Mouse (Mus musculus): ENCODE measurements around the gene Lhfpl2.

The Lhfpl2 gene

GRCm38 (mm10) chr13:94057563-94058560 lies at the start of gene Lhfpl2:
Lhfpl2 (plus strand) TSS chr13:94057796.
- no peak for DNase-seq

DNA sequence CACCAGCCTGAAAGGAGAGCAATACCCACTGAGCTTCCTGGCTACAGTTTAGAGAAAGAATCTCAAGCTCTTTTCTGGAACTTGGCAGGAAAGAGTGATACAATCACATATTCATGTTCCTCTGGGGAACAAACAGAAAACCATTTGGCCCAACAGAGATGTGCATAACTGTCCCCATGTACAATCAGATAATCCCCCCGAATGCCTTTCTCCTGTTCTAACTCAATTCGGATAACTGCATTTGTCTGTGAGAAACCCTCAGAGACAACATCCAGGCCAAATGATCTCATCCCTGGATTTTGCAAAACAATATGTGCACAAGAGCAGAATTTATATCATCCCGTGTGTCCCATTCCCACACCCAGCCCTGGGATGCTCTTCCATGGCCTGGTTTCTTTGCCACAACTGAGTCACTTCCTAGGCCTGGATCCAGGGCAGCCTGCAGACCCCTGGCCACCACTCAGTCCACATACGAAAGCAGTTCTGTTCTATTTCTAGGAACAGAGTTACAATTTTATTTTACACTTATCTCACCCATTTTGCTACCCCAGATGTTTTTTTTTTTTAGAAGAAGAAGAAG lies 45.5 kb upstream of the Lhfpl2 start:
- no peak for DNase-seq

DNA sequence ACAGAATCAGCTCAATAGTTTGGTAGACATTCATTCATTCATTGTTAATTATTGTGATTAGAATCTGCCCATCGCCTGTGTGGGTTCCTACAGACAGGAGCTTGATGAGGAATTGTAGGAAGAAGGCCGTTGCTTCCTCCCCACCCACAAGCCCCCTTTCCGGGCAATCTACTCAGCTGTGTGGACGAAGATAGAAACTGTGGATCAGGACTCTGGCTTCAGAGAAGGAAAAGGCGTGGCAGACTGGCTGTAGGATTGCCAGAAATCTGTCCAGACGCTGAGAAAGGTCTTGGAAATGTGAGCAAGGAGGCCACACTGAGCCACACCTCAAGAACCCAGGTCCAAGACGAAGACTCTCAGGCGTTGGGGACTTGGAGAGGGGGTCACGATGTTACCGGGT lies 43.6 kb upstream of the Lhfpl2 start:
- DNase-seq: no peak

DNA sequence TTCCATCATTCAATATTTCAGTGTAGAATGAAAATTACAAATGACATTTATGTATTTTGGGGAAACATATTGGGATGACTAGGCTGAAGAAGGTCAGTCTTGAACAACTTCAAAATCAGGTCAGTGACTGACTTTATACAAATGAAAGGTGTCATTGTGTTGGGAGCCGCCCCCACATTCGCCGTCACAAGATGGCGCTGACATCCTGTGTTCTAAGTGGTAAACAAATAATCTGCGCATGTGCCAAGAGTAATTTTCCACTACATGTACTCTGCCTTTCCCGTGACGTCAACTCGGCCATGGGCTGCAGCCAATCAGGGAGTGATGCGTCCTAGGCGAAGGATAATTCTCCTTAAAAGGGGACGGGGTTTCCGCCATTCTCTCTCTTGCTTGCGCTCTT lies 33.0 kb upstream of the Lhfpl2 start:
- DNase-seq: peak; percentile 4

GRCm38 (mm10) chr13:94029147-94029546 lies 28.4 kb upstream of the Lhfpl2 start:
- no peak for DNase-seq

GRCm38 (mm10) chr13:94030551-94030950 lies 27.0 kb upstream of the Lhfpl2 start:
- no peak for DNase-seq

GRCm38 (mm10) chr13:94037313-94038051 lies 20.1 kb upstream of the Lhfpl2 start:
- DNase-seq: no peak

GRCm38 (mm10) chr13:94038052-94038340 lies 19.6 kb upstream of the Lhfpl2 start:
- DNase-seq: no peak

DNA sequence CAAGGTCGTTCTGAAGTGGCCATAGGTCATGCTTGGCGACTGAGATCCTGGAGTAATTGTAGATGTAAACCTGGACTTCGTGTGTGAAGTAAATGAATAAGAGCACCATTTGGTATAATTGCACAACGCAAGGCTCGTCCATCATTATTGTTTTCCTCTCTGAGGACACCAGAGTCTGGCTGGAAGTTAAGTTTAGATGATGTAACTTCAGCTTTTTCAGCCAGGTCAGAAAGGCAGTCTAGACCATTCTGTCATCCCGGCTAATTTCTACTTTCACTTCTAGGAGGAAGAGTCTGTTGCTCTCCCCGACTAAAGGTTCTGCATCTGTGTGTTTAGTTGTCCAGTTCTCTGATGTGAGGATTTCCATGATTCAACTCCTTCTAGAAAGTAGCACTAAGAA lies 7.6 kb upstream of the Lhfpl2 start:
- DNase-seq: no peak

DNA sequence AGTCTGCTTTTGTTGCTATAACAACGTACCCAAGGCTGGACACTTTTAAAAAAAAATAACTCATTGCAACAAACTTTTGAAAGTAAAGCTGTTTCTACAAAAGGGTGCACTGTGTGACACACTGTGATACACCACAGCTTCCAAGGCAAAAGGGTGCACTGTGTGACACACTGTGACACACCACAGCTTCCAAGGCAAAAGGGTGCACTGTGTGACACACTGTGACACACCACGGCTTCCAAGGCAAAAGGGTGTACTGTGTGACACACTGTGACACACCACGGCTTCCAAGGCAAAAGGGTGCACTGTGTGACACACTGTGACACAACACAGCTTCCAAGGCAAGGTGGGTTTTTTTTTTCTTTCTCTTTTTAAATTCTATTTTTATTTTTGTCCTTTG lies 6.8 kb upstream of the Lhfpl2 start:
- DNase-seq: no peak

DNA sequence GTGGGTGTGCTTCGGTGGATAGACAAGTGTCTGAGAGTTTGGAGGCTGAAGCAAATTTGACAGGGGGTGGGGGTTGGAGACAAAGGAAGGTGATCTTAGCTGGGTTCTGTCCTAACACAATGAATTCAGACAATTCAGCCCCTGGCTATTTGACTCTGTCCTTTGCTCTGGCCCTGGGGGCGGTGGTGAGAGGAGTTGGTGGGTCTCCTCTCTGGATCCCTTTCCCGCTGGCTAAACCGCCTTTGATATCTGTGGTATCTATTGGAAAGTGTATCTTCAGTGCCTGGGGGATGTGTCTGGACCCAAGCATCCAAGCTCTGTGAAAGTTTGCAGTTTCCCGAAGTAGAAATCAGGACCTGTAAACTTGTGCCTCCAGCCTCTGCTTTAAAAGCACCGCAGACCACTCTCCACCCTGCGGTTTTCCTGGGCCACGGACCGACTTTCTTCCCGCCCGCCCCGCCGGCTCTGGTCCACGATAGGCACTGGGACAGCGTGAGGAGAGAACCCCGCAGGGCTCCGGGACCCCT lies 497 bp upstream of the Lhfpl2 start:
- DNase-seq: no peak

GRCm38 (mm10) chr13:94058642-94059222 lies 1.1 kb downstream of the Lhfpl2 start:
- DNase-seq: no peak

DNA sequence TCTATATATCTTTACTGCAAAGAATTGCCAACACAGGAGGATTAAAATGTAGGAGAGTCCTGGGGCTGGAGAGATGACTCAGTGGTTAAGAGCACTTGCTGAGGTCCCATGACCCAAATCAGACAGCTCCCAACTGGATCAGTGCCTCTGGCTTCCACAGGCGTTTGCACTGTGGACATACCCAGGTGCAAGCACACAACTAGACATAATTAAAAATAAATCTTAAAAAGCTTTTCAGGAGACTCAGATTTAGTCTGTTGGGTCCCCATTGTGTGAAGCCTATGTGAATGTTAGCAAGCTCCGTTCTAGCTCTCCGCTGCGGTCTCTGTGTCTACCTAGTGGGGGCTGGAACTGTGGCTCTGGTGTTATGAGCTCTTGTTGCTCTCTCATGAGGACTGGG lies 1.8 kb downstream of the Lhfpl2 start:
- DNase-seq: no peak

- no peak for DNase-seq
Observed at GRCm38 (mm10) chr13:94059778-94060177, 2.2 kb downstream of the Lhfpl2 start.

- no peak for DNase-seq
Observed at GRCm38 (mm10) chr13:94060461-94060860, 2.9 kb downstream of the Lhfpl2 start.

GRCm38 (mm10) chr13:94061256-94061877 lies 3.8 kb downstream of the Lhfpl2 start:
- no peak for DNase-seq

- no peak for DNase-seq
Observed at GRCm38 (mm10) chr13:94062349-94063111, 4.9 kb downstream of the Lhfpl2 start.

DNA sequence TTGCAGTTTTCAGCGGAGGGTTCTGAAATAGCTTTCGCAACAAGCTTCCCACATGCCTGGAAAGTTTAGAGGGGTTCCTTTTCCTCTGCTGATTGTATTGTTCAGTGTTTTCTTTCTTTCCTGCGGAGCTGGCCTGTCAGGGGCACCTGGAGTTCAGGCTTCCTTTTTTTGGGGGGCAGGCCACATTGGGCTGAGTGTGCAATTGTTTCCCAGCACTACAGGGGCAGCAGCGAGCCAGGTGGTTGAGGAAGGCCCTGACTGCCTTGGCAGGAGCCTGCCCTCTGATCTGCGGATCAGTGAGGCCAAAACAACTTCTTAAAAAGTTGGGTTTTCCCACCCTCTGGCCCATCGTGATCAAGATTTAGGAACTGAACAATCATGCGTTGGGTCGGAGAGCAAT lies 5.6 kb downstream of the Lhfpl2 start:
- no peak for DNase-seq

- no peak for DNase-seq
Observed at GRCm38 (mm10) chr13:94064571-94064970, 7.0 kb downstream of the Lhfpl2 start.

GRCm38 (mm10) chr13:94065276-94066050 lies 7.9 kb downstream of the Lhfpl2 start:
- no peak for DNase-seq
